ENCODE assay signal across 11 mouse cellular contexts in genomic region chr2:30258600-30258999, GRCm38 (mm10). TPM values are rescaled to one million over a fixed set of nuclear protein-coding genes. Genes with fewer than 3 reads are reported as not detected.
A peak's percentile ranks its signal among the peaks of the same experiment; 100 is the strongest.
DNase-seq lines count a peak whose midpoint lies in the region; ATAC-seq and TF ChIP-seq lines count a peak whose summit lies in the region.
"Had no signal": no experiment of that assay in that cellular context is flagged by ENCODE, and none has a peak within 500 bp of the region (broad histone marks: within the 10 kb centered on the region; RNA-seq: fewer than 3 reads in every experiment).

No protein-coding gene starts in this region.

- WGBS in spleen, adult 2 months, result 60% methylated on average over 4 of the region's 4 CpGs
- WGBS in heart, embryonic 11.5 days (ENCODE audit: insufficient replicate concordance), result 52% methylated on average over 4 of the region's 4 CpGs
- WGBS in stomach, postnatal 0 days, result 57% methylated on average over 4 of the region's 4 CpGs

- TF ChIP-seq CTCF in spleen, adult 2 months (IDR thresholded peaks at IDR 0.05; ENCODE audit: extremely low read depth, insufficient read depth, insufficient read length, insufficient replicate concordance), result no peak
- TF ChIP-seq CTCF in stomach, postnatal 0 days (IDR thresholded peaks at IDR 0.05; ENCODE audit: low read depth), result no peak

- ATAC-seq in heart, embryonic 11.5 days (replicated peaks; ENCODE audit: insufficient number of reproducible peaks, low FRiP score, low TSS enrichment), result no peak
- ATAC-seq in stomach, postnatal 0 days (ENCODE audit: low FRiP score, low TSS enrichment), result peak; percentile 45; the same call in 1 of the 2 replicates
- ATAC-seq in frontal cortex, adult (ENCODE audit: low TSS enrichment), result no peak

- no peak overlapping the region for H3K4me3 ChIP-seq in spleen, adult 2 months (ENCODE audit: extremely low read depth, insufficient read depth, insufficient read length)
- no peak overlapping the region for H3K4me3 ChIP-seq in heart, embryonic 11.5 days (ENCODE audit: low read depth, low read length)
- no peak overlapping the region for H3K4me3 ChIP-seq in stomach, postnatal 0 days (ENCODE audit: low read depth, low read length)
- H3K4me3 ChIP-seq: erythroblast, embryonic 14.5 days; midbrain, embryonic 12.5 days had no signal

- peaks cover 37% of the 10 kb centered on the region for H3K36me3 ChIP-seq in spleen, adult 2 months (ENCODE audit: control insufficient read depth, insufficient read depth, low read length)
- peaks cover 43% of the 10 kb centered on the region for H3K36me3 ChIP-seq in heart, embryonic 11.5 days (ENCODE audit: control insufficient read depth, insufficient read depth, low read length)
- peaks cover 39% of the 10 kb centered on the region for H3K36me3 ChIP-seq in stomach, postnatal 0 days (ENCODE audit: control insufficient read depth, insufficient read depth, low read length)

- TF ChIP-seq POLR2A in spleen, adult 2 months (IDR thresholded peaks at IDR 0.05; ENCODE audit: low read depth, low read length), result no peak

- H3K4me1 ChIP-seq in spleen, adult 2 months (ENCODE audit: control insufficient read depth, insufficient read depth, insufficient read length), result peaks cover 22% of the 10 kb centered on the region; the same call in 1 of the 2 replicates
- H3K4me1 ChIP-seq in heart, embryonic 11.5 days (ENCODE audit: control insufficient read depth, insufficient read depth, low read length), result peaks cover 21% of the 10 kb centered on the region
- H3K4me1 ChIP-seq in stomach, postnatal 0 days (replicated peaks; ENCODE audit: control insufficient read depth, insufficient read depth), result peaks cover 3% of the 10 kb centered on the region; the same call in 1 of the 2 replicates
- H3K4me1 ChIP-seq: midbrain, embryonic 12.5 days had no signal

- H3K9ac ChIP-seq in heart, embryonic 11.5 days (ENCODE audit: low read depth, low read length), result no peak overlapping the region
- H3K9ac ChIP-seq in stomach, postnatal 0 days (ENCODE audit: low read length), result no peak overlapping the region
- H3K9ac ChIP-seq: midbrain, embryonic 12.5 days had no signal

- no peaks in the 10 kb centered on the region for H3K9me3 ChIP-seq in heart, embryonic 11.5 days (replicated peaks; ENCODE audit: control insufficient read depth, low read length)
- H3K9me3 ChIP-seq in stomach, postnatal 0 days (ENCODE audit: control insufficient read depth, low read length), result no peaks in the 10 kb centered on the region
- H3K9me3 ChIP-seq: midbrain, embryonic 12.5 days had no signal

- peak overlapping the region; percentile 62 for H3K27ac ChIP-seq in spleen, adult 2 months (ENCODE audit: insufficient read depth, low read length)
- H3K27ac ChIP-seq in heart, embryonic 11.5 days (ENCODE audit: low read depth, low read length), result peak overlapping the region; percentile 82
- H3K27ac ChIP-seq in stomach, postnatal 0 days (replicated peaks), result peak overlapping the region; percentile 49; the same call in 1 of the 2 replicates
- H3K27ac ChIP-seq: midbrain, embryonic 12.5 days had no signal

- H3K4me2 ChIP-seq in heart, embryonic 11.5 days, result no peak overlapping the region
- no peak overlapping the region for H3K4me2 ChIP-seq in stomach, postnatal 0 days (replicated peaks; ENCODE audit: low read depth)
- H3K4me2 ChIP-seq: midbrain, embryonic 12.5 days had no signal

- DNase-seq in spleen, adult 2 months (ENCODE audit: low read depth in 1 of 2, low spot score in 2 of 2), result no peak
- DNase-seq in spleen, adult 18-20 months, result no peak
- DNase-seq in kidney, postnatal 25 days, result peak; percentile 56 to 88
- DNase-seq in stomach, postnatal 0 days (ENCODE audit: low spot score), result no peak
- no peak for DNase-seq in cerebellum, adult 9-10 months
- no peak for DNase-seq in embryo, embryonic 11 days

- no peak for TF ChIP-seq EP300 in stomach, postnatal 0 days (optimal IDR thresholded peaks at IDR 0.05)

- H3K27me3 ChIP-seq in spleen, adult 2 months (ENCODE audit: control insufficient read depth, insufficient read depth, low read length), result no peaks in the 10 kb centered on the region
- no peaks in the 10 kb centered on the region for H3K27me3 ChIP-seq in heart, embryonic 11.5 days (ENCODE audit: control insufficient read depth, insufficient read depth, low read length)
- no peaks in the 10 kb centered on the region for H3K27me3 ChIP-seq in stomach, postnatal 0 days (ENCODE audit: control insufficient read depth, insufficient read depth, low read length)
- H3K27me3 ChIP-seq: midbrain, embryonic 12.5 days had no signal

RNA-seq across cellular contexts. Expression of gene Phyhd1, which starts 7.4 kb away (rescaled TPM):
- polyA plus RNA-seq in spleen, adult 2 months (2012; rRNA removed), result 18.1 and 24.1 TPM in 2 replicates
- polyA plus RNA-seq in heart, embryonic 11.5 days (2014; fragmentation: Nextera tagmentation; extraction: Ambion mirVana), result 4.7 and 7.4 TPM in 2 replicates
- 5.8 and 7.1 TPM in 2 replicates for polyA plus RNA-seq in stomach, postnatal 0 days (2015; fragmentation: Nextera tagmentation; extraction: Ambion mirVana)

RNA-seq across cellular contexts. Expression of gene Gm28035, which starts 18.2 kb away (rescaled TPM):
- 6.0 and 9.6 TPM in 2 replicates for polyA plus RNA-seq in spleen, adult 2 months (2012; rRNA removed)
- polyA plus RNA-seq in heart, embryonic 11.5 days (2014; fragmentation: Nextera tagmentation; extraction: Ambion mirVana), result 0.49 TPM in 1 of 2 replicates, not detected in the other
- polyA plus RNA-seq in stomach, postnatal 0 days (2015; fragmentation: Nextera tagmentation; extraction: Ambion mirVana), result 0.05 and 0.11 TPM in 2 replicates
- polyA plus RNA-seq: erythroblast, embryonic 14.5 days had no signal

RNA-seq across cellular contexts. Expression of gene Lrrc8a, which starts 21.1 kb away (rescaled TPM):
- polyA plus RNA-seq in spleen, adult 2 months (2012; rRNA removed), result 22.1 and 25.6 TPM in 2 replicates
- 38.1 and 46.9 TPM in 2 replicates for polyA plus RNA-seq in heart, embryonic 11.5 days (2014; fragmentation: Nextera tagmentation; extraction: Ambion mirVana)
- 30.3 and 31.7 TPM in 2 replicates for polyA plus RNA-seq in stomach, postnatal 0 days (2015; fragmentation: Nextera tagmentation; extraction: Ambion mirVana)

RNA-seq across cellular contexts. Expression of gene Gm28038, which starts 22.2 kb away (rescaled TPM):
- not detected in 2 replicates for polyA plus RNA-seq in spleen, adult 2 months (2012; rRNA removed)
- not detected in 2 replicates for polyA plus RNA-seq in heart, embryonic 11.5 days (2014; fragmentation: Nextera tagmentation; extraction: Ambion mirVana)
- not detected in 2 replicates for polyA plus RNA-seq in stomach, postnatal 0 days (2015; fragmentation: Nextera tagmentation; extraction: Ambion mirVana)
- polyA plus RNA-seq: erythroblast, embryonic 14.5 days; midbrain, embryonic 12.5 days; stomach, embryonic 14.5 days had no signal

RNA-seq across cellular contexts. Expression of gene Dolk, which starts 27.5 kb away (rescaled TPM):
- polyA plus RNA-seq in spleen, adult 2 months (2012; rRNA removed), result 11.0 and 11.6 TPM in 2 replicates
- 26.6 and 27.7 TPM in 2 replicates for polyA plus RNA-seq in heart, embryonic 11.5 days (2014; fragmentation: Nextera tagmentation; extraction: Ambion mirVana)
- 21.1 and 21.9 TPM in 2 replicates for polyA plus RNA-seq in stomach, postnatal 0 days (2015; fragmentation: Nextera tagmentation; extraction: Ambion mirVana)

Comparison
In these comparisons a context has a peak if more than half of its experiments do, and no peak if none do; other contexts are left out.
1. DNase-seq: peak in kidney, postnatal 25 days (2 of 2); none in spleen, adult 2 months (0 of 2), spleen, adult 18-20 months (0 of 2), stomach, postnatal 0 days (single experiment), cerebellum, adult 9-10 months (single experiment) and embryo, embryonic 11 days (single experiment).
2. Peak in every context shown above with its lines, with median percentiles within 50 percentile points of each other: H3K27ac ChIP-seq.